18 mouse cellular contexts compared by ENCODE assay signal in the genomic region with DNA sequence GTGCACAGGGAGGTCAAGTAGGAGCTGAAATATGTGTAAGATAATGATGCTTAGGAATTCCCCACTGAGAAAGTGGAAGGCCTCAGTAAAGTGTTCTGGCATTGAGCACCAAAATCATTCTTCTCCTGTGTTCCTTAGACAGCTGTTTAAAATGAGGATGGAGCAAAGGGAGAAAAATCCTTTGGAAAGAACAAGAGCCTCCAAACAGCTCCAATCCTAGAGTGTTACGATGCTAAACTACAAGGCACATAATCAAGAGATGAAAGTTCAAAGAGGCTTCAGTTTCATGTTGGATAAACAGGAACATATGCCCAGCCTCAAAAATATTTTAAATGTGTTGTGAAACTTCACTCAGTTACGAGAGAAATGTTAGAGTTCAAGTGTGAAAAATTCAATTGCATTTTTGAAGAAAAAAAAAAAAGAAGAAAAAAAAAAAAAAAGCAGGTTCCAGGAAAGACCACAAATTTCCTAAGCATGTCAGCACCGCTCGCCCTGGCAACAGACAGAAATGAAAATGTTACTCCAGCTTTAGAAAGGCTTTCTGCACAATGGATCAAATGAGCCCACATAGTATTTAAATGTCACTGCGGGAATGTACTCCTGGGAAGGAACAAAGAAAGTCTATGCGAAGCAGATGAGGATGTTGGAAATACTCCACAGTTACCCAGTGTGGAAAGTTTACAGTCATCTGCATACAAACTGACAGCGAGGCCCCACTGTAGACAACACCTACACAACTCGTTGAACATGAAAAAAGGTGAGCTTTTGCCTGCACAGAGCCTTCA.
DNase-seq lines count a peak whose midpoint lies in the region; ATAC-seq and TF ChIP-seq lines count a peak whose summit lies in the region.
"Had no signal": no experiment of that assay in that cellular context is flagged by ENCODE, and none has a peak within 500 bp of the region (broad histone marks: within the 10 kb centered on the region; RNA-seq: fewer than 3 reads in every experiment).

No protein-coding gene starts in this region.

- ATAC-seq in forebrain, embryonic 14.5 days = no peak
- no peak for ATAC-seq in forebrain, embryonic 12.5 days (ENCODE audit: low FRiP score)
- ATAC-seq: activated CD4-positive, CD25-positive, alpha-beta regulatory T cell, adult 4 months; hindbrain, postnatal 0 days; midbrain, embryonic 16.5 days had no signal

- H3K27me3 ChIP-seq in forebrain, embryonic 14.5 days (replicated peaks; ENCODE audit: control insufficient read depth, insufficient read depth, low read length) = no peaks in the 10 kb centered on the region
- no peaks in the 10 kb centered on the region for H3K27me3 ChIP-seq in forebrain, embryonic 12.5 days

- intact Hi-C loops in left cerebral cortex, adult 2 months (cut with DNase I) = loop anchor here (5.0 to 10.0 kb wide), 5 partner anchors 179 to 1393 kb away; no protein-coding TSS in a partner anchor
- intact Hi-C loops in left cerebral cortex, postnatal 4 days (cut with DNase I) = no loop called here

- H3K9ac ChIP-seq in forebrain, embryonic 14.5 days (ENCODE audit: low read length) = no peak overlapping the region
- H3K9ac ChIP-seq in forebrain, embryonic 12.5 days = no peak overlapping the region
- H3K9ac ChIP-seq: liver, embryonic 14.5 days had no signal

- no peaks in the 10 kb centered on the region for H3K36me3 ChIP-seq in forebrain, embryonic 14.5 days (ENCODE audit: control insufficient read depth, insufficient read depth, low read length)
- no peaks in the 10 kb centered on the region for H3K36me3 ChIP-seq in forebrain, embryonic 12.5 days (replicated peaks)

- no peak overlapping the region for H3K4me2 ChIP-seq in forebrain, embryonic 14.5 days (ENCODE audit: low read length)
- H3K4me2 ChIP-seq in forebrain, embryonic 12.5 days = no peak overlapping the region

- no peak overlapping the region for H3K27ac ChIP-seq in forebrain, embryonic 14.5 days (ENCODE audit: low read depth, low read length)
- H3K27ac ChIP-seq in forebrain, embryonic 12.5 days = no peak overlapping the region
- H3K27ac ChIP-seq in left cerebral cortex, adult 2 months = peak overlapping the region; percentile 61
- H3K27ac ChIP-seq: hindbrain, postnatal 0 days; liver, embryonic 14.5 days had no signal

- H3K4me3 ChIP-seq in forebrain, embryonic 14.5 days (ENCODE audit: low read depth, low read length) = no peak overlapping the region
- no peak overlapping the region for H3K4me3 ChIP-seq in forebrain, embryonic 12.5 days (replicated peaks)
- no peak overlapping the region for H3K4me3 ChIP-seq in left cerebral cortex, adult 2 months
- H3K4me3 ChIP-seq: erythroblast, embryonic 14.5 days had no signal

- no peaks in the 10 kb centered on the region for H3K9me3 ChIP-seq in forebrain, embryonic 14.5 days (replicated peaks; ENCODE audit: control insufficient read depth, low read length)
- no peaks in the 10 kb centered on the region for H3K9me3 ChIP-seq in forebrain, embryonic 12.5 days

- WGBS in forebrain, embryonic 14.5 days = 50% methylated on average over 8 of the region's 8 CpGs
- WGBS in forebrain, embryonic 12.5 days = 64% methylated on average over 8 of the region's 8 CpGs

- DNase-seq in forebrain, embryonic 14.5 days (ENCODE audit: low spot score) = peak; percentile 2
- peak; percentile 7 to 11 for DNase-seq in left cerebral cortex, adult 2 months (ENCODE audit: extremely low spot score in 1 of 2, low spot score in 2 of 2)
- no peak for DNase-seq in left cerebral cortex, postnatal 4 days
- peak; percentile 7 for DNase-seq in R1 (ENCODE audit: low read depth, low spot score)
- peak; percentile 84 for DNase-seq in fibroblast of lung, adult 2 months (ENCODE audit: low read depth)
- no peak for DNase-seq in spleen, postnatal 10 days (ENCODE audit: low spot score in 2 of 2)
- DNase-seq in lung, postnatal 14 days = no peak
- DNase-seq: adrenal gland, postnatal 14 days; cerebellum, adult 2 months; kidney, adult 18-20 months; kidney, postnatal 25 days; thymus, postnatal 36 days had no signal

- no peaks in the 10 kb centered on the region for H3K4me1 ChIP-seq in forebrain, embryonic 14.5 days (ENCODE audit: control insufficient read depth, insufficient read depth, low read length)
- H3K4me1 ChIP-seq in forebrain, embryonic 12.5 days = 0 out of 2 replicates have a peak, but pooled peaks cover 3% of the 10 kb centered on the region

- no peak for TF ChIP-seq CTCF in left cerebral cortex, adult 2 months (IDR thresholded peaks at IDR 0.05)

Comparison
In these comparisons a context has a peak if more than half of its experiments do, and no peak if none do; other contexts are left out.
1. DNase-seq: peak in forebrain, embryonic 14.5 days (single experiment), left cerebral cortex, adult 2 months (2 of 2), R1 (single experiment) and fibroblast of lung, adult 2 months (single experiment); none in left cerebral cortex, postnatal 4 days (single experiment), spleen, postnatal 10 days (0 of 2) and lung, postnatal 14 days (single experiment).